Mouse (Mus musculus) bone marrow, adult 2 months (tissue): Measurements from ENCODE around the gene Olfr1000.

Experiments
- CTCF ChIP-seq: fragments of 200-500 bp; IDR thresholded peaks from 2 replicates; pipeline ENCODE4 v1.5.1; 2011; ENCODE audit warnings: low read length, control low read depth; ENCODE audit not compliant: control insufficient read depth, insufficient read depth
- POLR2A ChIP-seq: fragments of 200-500 bp; IDR thresholded peaks from 2 replicates; pipeline ENCODE4 v1.6.1; 2011; ENCODE audit warnings: low read depth, mild to moderate bottlenecking, control low read depth, low read length, borderline replicate concordance; ENCODE audit not compliant: control insufficient read depth

DNA sequence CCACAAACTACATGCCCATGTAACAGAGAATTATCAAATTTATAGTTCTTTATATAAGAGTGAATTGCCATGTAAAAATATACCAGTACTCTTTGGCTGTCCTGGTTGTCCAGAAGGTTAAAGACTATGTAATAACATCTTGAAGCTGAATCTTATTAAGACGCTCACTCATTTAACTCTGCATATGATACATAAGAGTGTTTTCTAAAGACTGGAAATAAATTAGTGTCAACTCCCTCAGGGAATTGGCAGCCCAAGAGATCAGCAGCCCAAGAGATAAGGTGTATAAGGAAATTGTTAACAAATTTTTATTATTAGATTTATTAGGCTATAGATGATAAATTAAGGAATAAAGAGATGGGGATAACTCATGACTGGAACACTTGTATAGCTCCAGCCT lies 38.9 kb upstream of the Olfr1000 start, which contains the start of gene Olfr1002:
- TF ChIP-seq CTCF (no peak), POLR2A (no peak)
